Mouse (Mus musculus) heart, postnatal 0 days (tissue): ENCODE results near the gene Dbn1.

Source experiments
- CTCF ChIP-seq: IDR thresholded peaks from 2 replicates; pipeline ENCODE4 v1.5.1; 2016; ENCODE audit warnings: antibody characterized with exemption, control low read depth, low read depth
- EP300 ChIP-seq: IDR thresholded peaks from 2 replicates; pipeline ENCODE4 v1.6.1; 2016; ENCODE audit warnings: antibody characterized with exemption, low read depth

- TF ChIP-seq CTCF (peak; percentile 92), EP300 (no peak)
These were observed 29.0 kb upstream of the Dbn1 start for GRCm38 (mm10) chr13:55516955-55517354.
